Mouse (Mus musculus) CH12.LX (cell line): ENCODE results near the gene Mmrn2. TPM values are rescaled to one million over a fixed set of nuclear protein-coding genes. Genes with fewer than 3 reads are reported as not detected.

ENCODE experiments used
- DNase-seq: peaks from one replicate; pipeline ENCODE4 v3.0.0-alpha.2; 2013; ENCODE audit errors: extremely low read depth
- H3K27ac ChIP-seq: 2 replicates; pipeline ENCODE4 v1.5.1; 2012; ENCODE audit warnings: low read depth, mild to moderate bottlenecking, control low read depth, moderate library complexity; ENCODE audit not compliant: insufficient read depth
- H3K27me3 ChIP-seq: replicated peaks from 2 replicates; pipeline ENCODE3; 2012; ENCODE audit warnings: inconsistent platforms
- H3K36me3 ChIP-seq, 2 experiments: replicated peaks in 1 of 2; 2 replicates each; pipeline versions ENCODE3 to v1.6.1; 2012; ENCODE audit warnings: inconsistent platforms in 1 of 2, low read length in 1 of 2, mild to moderate bottlenecking in 1 of 2, mixed read lengths in 1 of 2, moderate library complexity in 1 of 2; ENCODE audit not compliant: control insufficient read depth in 1 of 2, insufficient read depth in 1 of 2
- H3K4me1 ChIP-seq, 2 experiments: 2 replicates each; pipeline ENCODE4 v1.6.1; 2012; ENCODE audit warnings: inconsistent platforms in 1 of 2, moderate library complexity in 1 of 2; ENCODE audit not compliant: insufficient read depth in 2 of 2, control insufficient read depth in 1 of 2
- H3K4me2 ChIP-seq: 2 replicates; pipeline ENCODE4 v1.6.1; 2012; ENCODE audit warnings: low read depth, mild to moderate bottlenecking, control low read depth; ENCODE audit not compliant: poor library complexity, insufficient read depth, severe bottlenecking
- H3K4me3 ChIP-seq, 3 experiments: fragments of 150-350 bp in 1 of 3; sonication (generic) in 1 of 3; replicated peaks in 1 of 3; 2 replicates each; pipeline versions ENCODE3 to v1.5.1; 2011 to 2012; ENCODE audit warnings: low read depth in 2 of 3, low read length in 2 of 3, mild to moderate bottlenecking in 2 of 3, moderate library complexity in 2 of 3, control low read depth in 1 of 3, improper control_type of control experiment in 1 of 3, inconsistent platforms in 1 of 3, mixed read lengths in 1 of 3; ENCODE audit not compliant: poor library complexity in 1 of 3
- H3K79me2 ChIP-seq: replicated peaks from 2 replicates; pipeline ENCODE4 v1.6.1; 2012; ENCODE audit warnings: mild to moderate bottlenecking, moderate library complexity; ENCODE audit not compliant: control insufficient read depth, poor library complexity, insufficient read depth, severe bottlenecking; ENCODE audit errors: extremely low read depth
- H3K9ac ChIP-seq: 2 replicates; pipeline ENCODE4 v1.6.1; 2012; ENCODE audit warnings: low read depth, mild to moderate bottlenecking, control low read depth, moderate library complexity; ENCODE audit not compliant: insufficient read depth
- H3K9me3 ChIP-seq: replicated peaks from 2 replicates; pipeline ENCODE3; 2012; ENCODE audit warnings: low read length, inconsistent platforms, mixed read lengths
- BHLHE40 ChIP-seq: IDR thresholded peaks from 2 replicates; pipeline ENCODE4 v1.6.1; 2011; ENCODE audit warnings: mild to moderate bottlenecking, low read depth, low read length, improper control_type of control experiment
- CHD2 ChIP-seq: IDR thresholded peaks from 2 replicates; pipeline ENCODE4 v1.6.1; 2011; ENCODE audit warnings: low read length, improper control_type of control experiment
- CTCF ChIP-seq, 2 experiments: IDR thresholded peaks in 1 of 2; conservative IDR thresholded peaks in 1 of 2; 2 replicates each; pipeline ENCODE4 v1.5.1; 2011 to 2012; ENCODE audit warnings: low read depth in 2 of 2, low read length in 2 of 2, improper control_type of control experiment in 1 of 2, inconsistent platforms in 1 of 2, mild to moderate bottlenecking in 1 of 2, moderate library complexity in 1 of 2
- E2F4 ChIP-seq: IDR thresholded peaks from 2 replicates; pipeline ENCODE4 v1.6.1; 2011; ENCODE audit warnings: low read depth, low read length, improper control_type of control experiment; ENCODE audit not compliant: insufficient replicate concordance
- ELF1 ChIP-seq: IDR thresholded peaks from 2 replicates; pipeline ENCODE4 v1.6.1; 2014; ENCODE audit warnings: low read depth, mild to moderate bottlenecking, inconsistent platforms, low read length, improper control_type of control experiment
- EP300 ChIP-seq: IDR thresholded peaks from 2 replicates; pipeline ENCODE4 v1.6.1; 2011; ENCODE audit warnings: low read length, improper control_type of control experiment
- ETS1 ChIP-seq: conservative IDR thresholded peaks from 2 replicates; pipeline ENCODE4 v1.6.1; 2012; ENCODE audit warnings: low read depth, mild to moderate bottlenecking, inconsistent platforms, low read length, improper control_type of control experiment, moderate library complexity
- GABPA ChIP-seq: IDR thresholded peaks from 2 replicates; pipeline ENCODE4 v1.6.1; 2012; ENCODE audit warnings: low read depth, low read length, improper control_type of control experiment, inconsistent platforms; ENCODE audit not compliant: insufficient replicate concordance
- HCFC1 ChIP-seq: IDR thresholded peaks from 2 replicates; pipeline ENCODE4 v1.6.1; 2012; ENCODE audit warnings: low read depth, mild to moderate bottlenecking, inconsistent platforms, low read length, improper control_type of control experiment
- IRF4 ChIP-seq: IDR thresholded peaks from 2 replicates; pipeline ENCODE4 v1.6.1; 2014; ENCODE audit warnings: low read depth, mild to moderate bottlenecking, inconsistent platforms, low read length, improper control_type of control experiment
- JUN ChIP-seq: IDR thresholded peaks from 2 replicates; pipeline ENCODE4 v1.6.1; 2011; ENCODE audit warnings: low read depth, mild to moderate bottlenecking, low read length, improper control_type of control experiment, moderate library complexity; ENCODE audit not compliant: insufficient read depth
- JUND ChIP-seq: conservative IDR thresholded peaks from 2 replicates; pipeline ENCODE4 v1.6.1; 2011; ENCODE audit warnings: low read depth, low read length, improper control_type of control experiment
- KAT2A ChIP-seq: IDR thresholded peaks from 2 replicates; pipeline ENCODE4 v1.6.1; 2012; ENCODE audit warnings: low read length, improper control_type of control experiment, inconsistent platforms; ENCODE audit not compliant: insufficient replicate concordance
- MAX ChIP-seq: IDR thresholded peaks from 2 replicates; pipeline ENCODE4 v1.6.1; 2011; ENCODE audit warnings: low read length, improper control_type of control experiment
- MEF2A ChIP-seq: IDR thresholded peaks from 2 replicates; pipeline ENCODE4 v1.6.1; 2014; ENCODE audit warnings: low read depth, mild to moderate bottlenecking, inconsistent platforms, low read length, improper control_type of control experiment, borderline replicate concordance
- MXI1 ChIP-seq: IDR thresholded peaks from 2 replicates; pipeline ENCODE4 v1.6.1; 2011; ENCODE audit warnings: mild to moderate bottlenecking, low read depth, low read length, improper control_type of control experiment
- MYC ChIP-seq: IDR thresholded peaks from 2 replicates; pipeline ENCODE4 v1.6.1; 2011; ENCODE audit warnings: low read depth, mild to moderate bottlenecking, improper control_type of control experiment, low read length
- NRF1 ChIP-seq: IDR thresholded peaks from 2 replicates; pipeline ENCODE4 v1.6.1; 2014; ENCODE audit warnings: low read depth, mild to moderate bottlenecking, inconsistent platforms, low read length, improper control_type of control experiment, moderate library complexity
- POLR2A ChIP-seq: IDR thresholded peaks from 2 replicates; pipeline ENCODE4 v1.6.1; 2011; ENCODE audit warnings: low read depth, mild to moderate bottlenecking, improper control_type of control experiment, low read length
- POLR2AphosphoS2 ChIP-seq: IDR thresholded peaks from 2 replicates; pipeline ENCODE4 v1.6.1; 2011; ENCODE audit warnings: low read depth, low read length, improper control_type of control experiment
- SMC3 ChIP-seq: IDR thresholded peaks from 2 replicates; pipeline ENCODE4 v1.6.1; 2011; ENCODE audit warnings: low read depth, low read length, improper control_type of control experiment
- TBP ChIP-seq: conservative IDR thresholded peaks from 2 replicates; pipeline ENCODE4 v1.6.1; 2011; ENCODE audit warnings: low read depth, low read length, improper control_type of control experiment
- TCF12 ChIP-seq: IDR thresholded peaks from 2 replicates; pipeline ENCODE4 v1.6.1; 2014; ENCODE audit warnings: low read depth, mild to moderate bottlenecking, inconsistent platforms, low read length, improper control_type of control experiment
- USF2 ChIP-seq: conservative IDR thresholded peaks from 2 replicates; pipeline ENCODE4 v1.6.1; 2011; ENCODE audit warnings: low read depth, low read length, improper control_type of control experiment
- ZC3H11A ChIP-seq: IDR thresholded peaks from 2 replicates; pipeline ENCODE4 v1.6.1; 2012; ENCODE audit warnings: low read depth, mild to moderate bottlenecking, inconsistent platforms, low read length, improper control_type of control experiment
- ZMIZ1 ChIP-seq: IDR thresholded peaks from 2 replicates; pipeline ENCODE4 v1.6.1; 2012; ENCODE audit warnings: low read depth, mild to moderate bottlenecking, inconsistent platforms, low read length, improper control_type of control experiment
- ZNF384 ChIP-seq: IDR thresholded peaks from 2 replicates; pipeline ENCODE4 v1.6.1; 2012; ENCODE audit warnings: low read depth, low read length, improper control_type of control experiment, inconsistent platforms
- dilution Hi-C: fragments of 300-500 bp; cut with MboI; formaldehyde crosslinking; loops from 2 replicates; pipeline ENCODE4 v1.14.3; 2020; ENCODE audit warnings: low sequenced_read_pairs; ENCODE audit not compliant: extremely low pct_unique_long_range_greater_than_20kb, extremely low pct_ligation_motif_present
- in situ Hi-C: fragments of 300-500 bp; cut with MboI; formaldehyde crosslinking; loops from 3 replicates; pipeline ENCODE4 v1.14.3; 2019; ENCODE audit warnings: low sequenced_read_pairs, low pct_ligation_motif_present, low pct_unique_long_range_greater_than_20kb, mixed read lengths
- polyA plus RNA-seq: library from polyadenylated mRNA; unstranded; fragments of >175 nt; gene quantifications from 2 replicates; pipeline ENCODE4 v1.2.1, GENCODE M21; 2012; ENCODE audit warnings: low read depth; ENCODE audit not compliant: insufficient read length
- total RNA-seq, 2 experiments: library from RNA; depleted of rRNA; stranded (reverse); fragments of 300-350 nt in 1 of 2; fragments of >200 nt in 1 of 2; gene quantifications; 2 replicates each; pipeline ENCODE4 v1.2.3; 2012 to 2014

Mmrn2 gene
- total and polyA plus RNA-seq, 3 experiments = 0.06 TPM; not detected in 2

DNA sequence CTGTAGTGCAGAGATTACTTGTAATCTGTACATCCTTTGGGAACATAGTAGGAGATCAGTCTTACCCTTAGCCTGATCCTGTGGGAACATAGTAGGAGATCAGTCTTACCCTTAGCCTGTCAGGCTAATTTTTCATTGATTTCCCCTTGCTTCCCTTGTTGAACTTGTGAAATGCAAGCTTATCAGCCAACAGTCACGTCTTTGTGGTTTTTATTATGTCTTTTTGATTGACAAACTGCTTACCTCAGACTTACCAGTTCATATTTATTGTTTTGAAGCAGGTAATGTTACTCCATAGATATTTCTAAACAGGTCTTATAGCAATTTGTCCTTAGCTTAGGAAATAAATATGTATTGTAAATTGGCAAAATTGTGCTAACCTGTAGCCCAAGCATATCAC, 47.6 kb upstream of the Mmrn2 start:
- H3K4me1 ChIP-seq = peaks cover 0 to 12% of the 10 kb centered on the region in 2 experiments; a peak in 1 of 4 replicates
- dilution Hi-C loops (no loop called here), in situ Hi-C loops (no loop called here)
- H3K27me3 ChIP-seq = no peaks in the 10 kb centered on the region
- no peaks in the 10 kb centered on the region for H3K9me3 ChIP-seq
- no peak overlapping the region for H3K4me2 ChIP-seq
- no peaks in the 10 kb centered on the region for H3K79me2 ChIP-seq
- no peak for DNase-seq
- TF ChIP-seq TCF12 = no peak
- TF ChIP-seq CHD2 = no peak
- no peak for TF ChIP-seq E2F4
- no peak for TF ChIP-seq NRF1
- TF ChIP-seq IRF4 = no peak
- TF ChIP-seq EP300 = no peak
- TF ChIP-seq TBP = no peak
- no peak for TF ChIP-seq ZC3H11A
- TF ChIP-seq USF2 = no peak
- TF ChIP-seq ETS1 = no peak
- TF ChIP-seq GABPA = no peak
- no peak for TF ChIP-seq MYC
- no peak for TF ChIP-seq JUND
- TF ChIP-seq ZNF384 = no peak
- TF ChIP-seq ZMIZ1 = no peak
- no peak for TF ChIP-seq MAX
- TF ChIP-seq POLR2AphosphoS2 = no peak
- TF ChIP-seq MXI1 = no peak
- no peak for TF ChIP-seq JUN
- TF ChIP-seq, all 38 proteins: peak for 0
- no peak overlapping the region for H3K9ac ChIP-seq
- H3K4me3 ChIP-seq = no peak overlapping the region
- no peak overlapping the region for H3K27ac ChIP-seq
- peaks cover 45 to 86% of the 10 kb centered on the region in 2 experiments for H3K36me3 ChIP-seq

DNA sequence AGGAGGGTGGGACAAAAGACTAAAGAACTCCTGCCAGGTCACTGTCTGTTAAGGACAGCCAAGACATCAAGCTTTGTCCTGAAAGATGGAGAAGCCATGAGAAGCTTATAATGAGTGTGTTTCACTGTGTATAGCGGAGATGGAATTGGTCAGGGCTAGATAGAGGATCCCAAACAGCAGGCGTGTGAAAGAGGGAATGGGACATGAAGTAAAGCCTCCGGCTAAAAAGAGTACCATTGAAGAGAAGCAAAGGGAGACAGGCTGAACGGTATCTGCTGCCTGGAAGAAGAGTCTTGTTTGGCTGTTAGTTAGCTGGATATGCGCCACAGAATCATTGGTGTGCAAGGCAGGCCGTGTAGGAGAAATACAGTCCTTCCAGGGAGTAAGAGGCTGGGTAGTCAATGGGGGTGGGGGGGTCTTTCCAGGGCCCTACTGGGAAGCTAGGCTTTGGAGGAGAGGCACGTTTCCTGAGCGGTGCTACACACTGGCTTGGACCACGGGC, 44.6 kb upstream of the Mmrn2 start:
- Histone ChIP-seq H3K4me3 (no peak overlapping the region), H3K36me3 (peaks cover 49 to 90% of the 10 kb centered on the region in 2 experiments), H3K79me2 (no peaks in the 10 kb centered on the region)
- DNase-seq = no peak
- TF ChIP-seq MEF2A (no peak), MAX (no peak), ELF1 (no peak), POLR2A (no peak), CHD2 (no peak), JUN (no peak), HCFC1 (no peak), CTCF (conservative IDR thresholded peaks at IDR 0.05 in 1 of 2, IDR thresholded peaks at IDR 0.05 in 1 of 2; ENCODE audit: low read depth in 2 of 2, low read length in 2 of 2) (no peak), GABPA (no peak), ZNF384 (no peak), USF2 (no peak), KAT2A (no peak), TBP (no peak), ZMIZ1 (no peak), BHLHE40 (no peak), SMC3 (no peak)
- TF ChIP-seq, all 38 proteins: peak for 0
- Histone ChIP-seq H3K27ac (no peak overlapping the region), H3K9me3 (no peaks in the 10 kb centered on the region), H3K4me1 (peaks cover 0 to 12% of the 10 kb centered on the region in 2 experiments; a peak in 1 of 4 replicates), H3K9ac (no peak overlapping the region), H3K4me2 (no peak overlapping the region), H3K27me3 (no peaks in the 10 kb centered on the region)
- dilution Hi-C loops = no loop called here
- in situ Hi-C loops = no loop called here
